Mouse (Mus musculus): ENCODE results near the gene Snx4.
"Not testable (repeated sequence)": the region's sequence is repeated elsewhere in the genome, so short reads cannot be mapped to it uniquely, and the experiment has no call there.

The Snx4 gene

DNA sequence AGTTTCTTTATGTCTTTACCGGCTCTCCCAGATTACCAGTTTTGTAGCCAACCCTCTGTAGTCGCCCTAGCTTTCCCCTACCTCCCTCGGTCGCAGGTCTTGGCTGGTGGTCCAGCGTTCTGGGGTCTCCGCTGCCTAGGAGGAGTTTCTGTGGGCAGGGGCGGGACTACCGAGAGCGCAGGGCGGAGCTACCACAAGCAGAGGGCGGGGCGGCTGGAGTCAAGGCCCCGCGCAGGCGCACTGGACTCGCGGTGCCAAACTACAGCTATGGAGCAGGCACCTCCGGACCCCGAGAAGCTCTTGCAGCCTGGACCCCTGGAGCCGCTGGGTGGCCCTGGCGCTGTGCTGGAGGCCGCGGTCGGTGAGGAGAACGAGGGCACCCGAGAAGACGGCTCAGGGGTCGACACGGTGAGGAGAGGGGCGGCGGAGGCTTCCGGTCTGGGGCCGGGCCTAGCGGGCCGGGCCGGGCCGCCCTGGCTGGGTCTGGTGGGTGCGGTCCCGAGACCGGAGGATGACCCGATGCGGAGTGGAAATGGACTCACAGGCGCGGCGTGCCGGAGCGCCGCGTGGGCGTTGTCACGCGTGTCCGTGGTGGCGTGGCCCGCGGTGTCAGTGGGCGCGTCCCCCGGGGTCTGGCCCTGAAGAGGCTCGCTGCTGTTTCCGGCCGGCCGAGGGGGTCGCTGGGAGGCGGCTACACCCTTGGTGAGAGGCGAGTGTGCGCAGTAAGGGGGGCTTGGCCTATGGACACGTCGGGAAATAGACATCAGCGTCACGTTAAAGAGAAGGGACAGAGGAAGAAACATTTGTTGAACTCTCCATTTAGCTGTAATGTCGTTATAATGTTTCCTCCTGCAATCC is at the start of gene Snx4:
Gene Snx4, plus strand, starts transcription at position 249 of the 858 bp plus-strand sequence.
- peak; percentile 96 for DNase-seq

DNA sequence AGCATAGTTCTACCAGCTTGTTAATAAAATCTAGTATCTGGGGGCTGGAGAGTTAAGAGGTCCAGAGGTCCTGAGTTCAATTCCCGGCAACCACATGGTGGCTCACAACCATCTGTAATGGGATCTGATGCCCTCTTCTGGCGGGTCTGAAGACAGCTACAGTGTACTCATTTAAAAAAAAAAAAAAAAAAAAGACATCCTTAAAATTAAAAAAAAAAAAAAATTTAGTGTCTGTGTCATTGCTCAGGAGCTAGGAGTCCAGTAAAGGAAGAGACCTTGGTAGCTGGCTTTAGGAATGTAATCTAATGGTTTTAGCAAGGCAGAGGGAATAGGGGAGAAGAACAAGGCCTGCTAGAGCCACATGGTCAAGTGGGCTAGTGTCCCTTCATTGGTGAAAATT is 40.4 kb upstream of the Snx4 start:
- no peak for DNase-seq

DNA sequence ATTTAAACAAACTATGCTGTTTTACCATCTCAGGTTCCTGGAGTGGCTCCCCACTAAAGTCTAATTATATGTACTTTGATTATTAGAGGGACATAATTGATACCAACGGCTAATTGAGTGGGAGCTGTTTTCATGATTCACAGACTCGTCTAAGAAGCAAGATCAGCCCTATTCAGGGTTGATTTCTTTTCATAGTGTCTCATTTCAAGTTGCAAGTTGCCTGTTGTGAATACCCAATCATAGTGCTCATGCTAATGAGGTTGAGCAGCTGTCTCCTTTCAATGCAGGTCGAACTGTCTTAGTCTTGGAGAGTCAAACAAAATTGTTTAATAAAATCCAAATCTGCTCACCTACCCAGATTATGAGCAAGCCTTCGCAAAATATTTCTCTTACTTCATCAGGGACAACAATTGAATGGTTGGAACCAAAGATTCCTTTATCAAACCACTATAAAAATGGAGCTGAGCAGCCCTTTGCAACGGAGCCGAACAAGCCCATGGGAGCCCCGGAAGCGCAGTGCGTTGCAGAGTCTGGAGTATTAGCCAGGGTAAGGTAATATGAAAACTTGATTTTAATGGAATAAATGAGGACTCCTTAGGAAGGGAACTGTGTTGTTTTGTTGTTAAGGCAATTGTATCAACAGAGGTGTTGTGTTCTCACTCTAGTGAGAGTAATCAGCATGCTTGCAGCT is 34.8 kb upstream of the Snx4 start:
- no peak for DNase-seq

DNA sequence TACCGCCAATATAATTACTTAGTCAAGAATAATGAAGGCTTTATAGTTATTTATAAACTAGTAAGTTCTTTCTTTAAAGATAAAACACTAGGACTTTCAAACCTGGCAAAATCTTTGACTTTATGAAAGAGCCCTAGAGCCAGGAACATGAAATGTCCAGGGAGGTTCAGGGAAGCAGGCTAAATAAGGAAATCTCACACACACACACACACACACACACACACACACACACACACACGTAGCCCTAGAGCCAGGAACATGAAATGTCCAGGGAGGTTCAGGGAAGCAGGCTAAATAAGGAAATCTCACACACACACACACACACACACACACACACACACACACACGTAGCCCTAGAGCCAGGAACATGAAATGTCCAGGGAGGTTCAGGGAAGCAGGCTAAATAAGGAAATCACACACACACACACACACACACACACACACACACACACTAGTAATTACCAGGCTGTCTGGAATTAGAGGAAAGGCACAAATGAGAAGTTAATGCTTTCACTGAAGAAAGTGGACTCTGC is 33.6 kb upstream of the Snx4 start:
- not testable (repeated sequence) for DNase-seq

DNA sequence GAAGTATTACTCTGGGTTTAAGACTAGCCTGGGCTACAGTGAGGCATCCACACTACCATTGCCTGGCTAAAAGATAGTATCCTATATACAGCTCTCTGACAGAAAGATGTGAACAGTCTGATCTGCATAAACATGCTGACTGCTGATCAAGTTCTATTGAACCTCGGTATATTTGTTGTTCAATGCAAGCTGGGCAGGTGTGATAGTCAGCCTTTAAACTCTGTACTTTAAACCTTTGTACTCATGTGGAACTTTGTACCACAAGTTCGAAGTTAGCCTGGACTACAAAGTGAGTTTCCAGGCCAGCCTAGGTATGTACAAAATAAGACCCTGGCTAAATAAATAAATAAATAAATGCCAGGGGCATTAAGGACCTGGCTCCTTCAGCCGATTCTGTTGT is 28.8 kb upstream of the Snx4 start:
- DNase-seq: no peak

DNA sequence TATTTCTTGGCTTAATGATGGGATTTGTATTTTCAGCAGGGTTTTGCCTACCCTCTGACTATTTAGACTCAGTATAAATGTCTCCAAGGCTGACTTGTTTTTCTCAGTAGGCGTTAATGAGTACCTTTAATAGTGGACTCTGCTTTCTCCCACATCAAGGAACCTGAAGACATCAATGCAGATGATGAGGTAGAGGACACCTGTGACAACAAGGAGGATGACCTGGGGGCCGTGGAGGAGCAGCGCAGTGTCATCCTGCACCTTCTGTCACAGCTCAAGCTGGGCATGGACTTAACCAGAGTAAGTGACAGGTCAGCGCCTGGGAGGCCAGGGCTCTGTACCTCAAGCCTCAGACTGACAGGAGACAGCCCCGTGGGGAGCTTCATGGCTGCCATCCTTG is 26.9 kb upstream of the Snx4 start:
- DNase-seq: no peak

DNA sequence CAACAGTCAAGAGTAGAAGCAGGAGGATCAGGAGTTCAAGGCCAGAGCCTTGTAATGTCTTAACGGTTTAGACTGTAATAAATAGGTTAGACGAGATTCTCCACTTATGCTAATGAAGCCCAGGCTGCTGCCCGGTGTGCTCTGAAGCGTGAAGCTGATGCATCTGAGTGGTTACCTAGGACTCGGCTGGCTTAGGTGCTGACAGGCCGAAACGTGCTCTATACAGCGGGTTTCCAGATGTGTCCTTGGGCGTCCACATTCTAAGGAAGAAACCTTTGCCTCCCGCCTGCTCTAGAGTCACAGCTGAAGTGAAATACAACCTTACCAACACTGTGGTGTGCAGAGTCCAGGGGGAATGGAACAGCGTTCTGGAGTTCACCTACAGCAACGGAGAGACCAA is 17.1 kb upstream of the Snx4 start:
- peak; percentile 52 for DNase-seq

DNA sequence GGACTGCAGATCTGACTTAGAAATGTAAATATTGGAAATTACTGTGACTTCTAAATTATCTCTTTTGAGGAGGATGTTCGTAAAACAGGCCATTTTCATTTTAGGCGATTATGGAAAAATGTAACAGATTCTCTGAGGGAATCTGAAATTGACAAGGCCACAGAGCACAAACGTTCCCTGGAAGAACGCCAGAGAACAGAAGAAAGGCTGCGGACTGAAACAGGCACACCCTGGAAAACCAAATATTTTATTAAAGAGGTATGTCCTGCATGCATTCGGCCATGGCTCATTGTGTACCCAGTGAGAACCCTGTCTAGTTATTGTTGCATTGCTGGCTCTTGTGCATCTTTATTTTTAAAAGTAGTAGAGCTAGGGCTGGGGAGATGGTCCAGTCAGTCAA is 15.1 kb upstream of the Snx4 start:
- no peak for DNase-seq

DNA sequence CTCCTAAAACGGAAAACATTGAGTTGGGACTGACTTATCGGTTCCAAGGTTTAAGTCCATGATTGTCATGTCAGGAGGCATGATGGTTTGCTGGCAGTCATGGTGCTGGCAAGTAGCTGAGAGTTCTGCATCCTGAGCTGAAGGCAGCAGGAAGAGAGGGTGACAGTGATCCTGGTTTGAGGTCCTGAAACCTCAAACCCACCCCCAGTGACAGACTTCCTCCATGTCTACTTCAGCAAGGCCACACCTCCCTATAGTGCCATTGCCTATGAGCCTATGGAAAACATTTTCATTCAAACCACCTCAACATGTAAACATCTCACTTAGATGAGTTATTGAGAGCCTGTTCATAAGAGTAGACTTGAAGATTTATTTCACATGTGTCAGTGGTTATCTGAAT is 11.9 kb upstream of the Snx4 start:
- DNase-seq: no peak

DNA sequence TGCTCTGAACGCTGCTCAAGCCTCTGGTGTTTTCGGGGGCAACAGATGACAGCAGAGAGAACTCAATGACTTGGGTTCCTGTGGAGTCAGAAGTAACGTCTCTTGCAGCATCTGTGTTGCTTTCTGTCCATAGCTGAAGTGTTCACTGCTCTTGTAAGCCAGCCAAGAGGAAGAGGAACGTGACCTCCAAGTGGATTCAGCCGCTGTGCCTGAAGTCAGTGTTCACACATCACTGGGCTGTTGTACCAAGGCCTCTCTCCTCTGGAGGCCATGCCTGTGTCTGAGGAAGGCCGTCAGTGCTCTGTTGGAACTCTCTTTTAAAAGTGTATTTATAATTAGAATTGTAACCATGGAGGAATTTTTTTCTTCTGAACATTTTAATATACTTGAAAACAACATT is 9.2 kb upstream of the Snx4 start:
- peak; percentile 67 for DNase-seq

DNA sequence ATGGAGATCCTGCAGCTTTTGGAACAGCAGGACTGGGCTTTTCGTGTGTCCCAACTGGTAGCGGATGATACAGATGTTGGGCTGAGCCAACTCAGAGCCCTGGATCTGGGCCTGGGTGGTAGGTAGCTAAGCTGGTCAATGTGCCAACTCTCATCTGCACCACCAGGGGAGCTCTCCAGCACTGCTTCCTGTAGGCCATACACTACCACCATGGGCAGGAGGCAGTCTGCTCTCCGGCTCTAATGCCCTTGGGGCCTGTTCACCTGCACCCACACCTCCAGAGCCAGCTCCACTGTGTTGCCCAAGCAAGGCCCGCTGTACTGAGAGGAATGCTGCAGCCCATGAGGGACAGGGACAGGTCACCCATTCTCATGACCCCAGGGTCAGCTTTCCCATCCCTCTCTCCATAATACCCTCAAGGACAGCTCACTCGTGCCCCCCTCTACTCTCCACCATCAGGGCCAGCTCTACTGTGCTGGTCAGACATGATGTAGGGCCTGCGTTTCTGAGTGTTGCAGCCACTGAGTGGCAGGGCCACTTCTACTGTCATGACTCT is 7.0 kb upstream of the Snx4 start:
- DNase-seq: no peak

DNA sequence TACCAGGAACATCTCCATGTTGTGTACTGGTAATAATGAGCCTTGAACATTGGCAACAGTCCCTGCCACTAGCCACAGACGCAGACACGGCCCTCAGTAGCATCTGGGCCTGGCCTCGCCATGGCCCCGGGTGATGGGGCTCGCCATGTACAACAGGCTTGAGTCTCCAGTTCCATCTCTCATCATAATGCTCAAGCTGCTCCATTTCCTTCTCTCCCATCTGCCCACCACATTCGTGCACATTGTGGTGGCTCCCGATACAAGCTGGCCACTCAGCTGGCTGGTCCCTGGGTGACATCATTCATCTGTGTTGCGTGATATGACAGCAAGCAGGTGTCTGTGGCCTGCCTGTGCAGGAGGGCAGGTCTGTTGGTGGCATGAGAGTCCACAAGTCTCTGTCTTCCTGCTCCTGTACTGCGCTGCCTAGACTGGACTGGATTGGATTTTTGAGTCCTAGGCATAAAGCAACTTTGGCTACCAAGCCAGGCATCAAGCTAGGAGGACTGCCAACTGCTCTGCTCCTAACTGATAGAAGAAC is 6.2 kb upstream of the Snx4 start:
- DNase-seq: no peak

DNA sequence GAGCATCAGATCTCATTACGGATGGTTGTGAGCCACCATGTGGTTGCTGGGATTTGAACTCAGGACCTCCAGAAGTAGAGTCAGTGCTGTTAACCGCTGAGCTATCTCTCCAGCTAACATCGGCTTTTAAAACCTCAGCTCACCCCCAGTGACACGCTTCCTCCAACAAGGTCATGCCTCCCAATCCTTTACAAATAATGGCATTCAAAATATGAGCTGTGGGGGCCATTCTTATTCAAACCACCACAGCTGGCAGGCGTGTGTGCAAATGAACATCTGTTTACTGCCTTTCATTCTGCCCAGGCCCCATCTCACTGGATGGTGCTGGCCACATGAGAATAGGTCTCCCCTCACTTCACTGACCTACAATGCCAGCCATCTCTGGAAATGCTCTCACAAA is 4.7 kb upstream of the Snx4 start:
- no peak for DNase-seq

DNA sequence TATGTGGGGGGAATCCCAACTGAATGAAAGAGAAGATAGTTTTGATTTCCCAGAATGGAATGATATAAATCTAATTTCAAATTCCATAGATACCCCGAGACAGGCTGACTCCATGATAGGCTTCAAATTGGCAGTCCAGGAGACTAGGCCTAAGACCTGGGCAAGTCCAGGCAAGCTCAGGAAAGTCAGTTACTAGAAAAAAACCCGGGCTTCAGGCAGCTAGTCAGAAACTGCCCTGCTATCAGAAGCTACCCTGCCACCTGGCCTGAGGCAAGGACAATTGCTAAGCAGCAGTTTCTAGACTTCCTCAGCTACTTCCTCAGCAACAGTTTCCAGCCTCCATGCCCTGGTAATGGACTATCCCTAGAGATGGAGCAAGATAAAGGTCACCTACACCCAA is 4.2 kb upstream of the Snx4 start:
- no peak for DNase-seq

DNA sequence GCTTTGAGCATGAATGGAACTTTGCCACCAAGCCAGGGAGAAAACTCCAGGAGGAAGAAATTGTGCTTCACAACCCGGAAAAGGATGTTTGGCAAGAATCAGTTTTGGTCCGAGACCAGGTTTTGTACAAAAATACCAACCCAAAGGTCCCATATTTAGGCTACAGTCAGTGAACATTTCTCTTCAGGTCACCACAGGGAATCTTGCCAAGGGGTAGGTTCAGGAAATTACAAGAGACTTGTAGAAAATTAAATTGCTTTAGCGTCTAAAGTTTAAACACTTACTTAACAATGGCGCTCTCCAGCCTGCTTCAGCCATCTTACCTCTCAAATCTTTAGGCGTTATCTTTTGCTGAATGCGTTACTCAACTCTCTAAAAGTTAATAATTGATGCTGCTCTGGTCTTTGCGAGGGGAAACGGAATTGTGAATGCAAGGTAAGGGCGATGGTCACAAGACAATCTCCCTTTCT is 556 bp upstream of the Snx4 start:
- DNase-seq: peak; percentile 47

DNA sequence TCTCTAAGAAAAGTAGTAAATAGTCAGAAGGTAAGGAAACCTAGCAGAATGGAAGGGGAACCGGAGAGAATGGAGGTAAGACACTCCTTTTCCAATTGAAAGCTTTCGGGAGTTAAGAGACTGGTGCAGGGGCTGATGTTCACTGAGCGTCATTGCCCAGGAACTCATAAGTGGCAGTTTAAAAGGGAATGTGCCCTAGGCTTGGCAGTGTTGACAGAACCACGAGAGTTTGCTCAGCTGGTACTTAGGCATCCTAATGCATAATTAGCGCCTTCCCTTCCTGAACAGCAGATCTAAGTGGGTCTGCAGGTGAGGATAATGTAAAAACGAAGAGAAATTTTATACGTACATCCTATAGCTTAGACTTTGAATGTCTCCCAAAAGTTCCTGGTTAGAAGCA is 4.4 kb downstream of the Snx4 start:
- no peak for DNase-seq

DNA sequence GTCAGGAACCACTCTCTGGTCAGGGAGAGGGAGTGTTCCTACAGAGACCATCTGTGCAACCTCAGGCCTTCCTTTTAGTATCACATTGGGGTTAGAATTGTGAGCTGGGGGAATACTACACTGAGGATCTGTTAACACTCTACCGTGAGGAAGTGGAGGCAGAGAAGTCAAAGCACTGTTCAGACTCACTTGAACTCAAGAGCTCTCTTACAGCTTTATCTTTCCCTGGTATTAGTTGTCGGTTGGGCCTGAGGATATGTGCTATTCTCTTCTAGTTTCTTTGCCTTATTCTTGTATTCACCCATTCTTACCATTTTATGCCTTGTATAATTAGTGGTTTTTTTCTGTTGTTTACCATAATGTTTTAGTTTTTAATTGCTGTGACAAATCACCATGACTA is 7.3 kb downstream of the Snx4 start:
- DNase-seq: no peak

DNA sequence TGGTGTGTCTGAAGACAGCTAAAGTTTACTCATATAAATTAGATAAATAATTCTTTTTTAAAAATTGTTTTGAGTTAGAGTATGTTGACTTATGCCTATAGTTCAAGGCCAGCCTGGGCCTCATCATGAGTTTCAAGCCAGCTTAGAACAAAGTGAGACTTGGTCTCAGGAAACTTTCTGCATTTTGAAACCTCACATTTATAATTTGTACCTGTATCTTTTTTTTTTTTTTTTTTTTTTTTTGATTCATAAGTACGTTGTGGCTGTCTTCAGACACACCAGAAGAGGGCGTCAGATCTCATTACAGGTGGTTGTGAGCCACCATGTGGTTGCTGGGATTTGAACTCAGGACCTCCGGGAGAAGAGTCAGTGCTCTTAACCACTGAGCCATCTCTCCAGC is 8.6 kb downstream of the Snx4 start:
- DNase-seq: no peak

DNA sequence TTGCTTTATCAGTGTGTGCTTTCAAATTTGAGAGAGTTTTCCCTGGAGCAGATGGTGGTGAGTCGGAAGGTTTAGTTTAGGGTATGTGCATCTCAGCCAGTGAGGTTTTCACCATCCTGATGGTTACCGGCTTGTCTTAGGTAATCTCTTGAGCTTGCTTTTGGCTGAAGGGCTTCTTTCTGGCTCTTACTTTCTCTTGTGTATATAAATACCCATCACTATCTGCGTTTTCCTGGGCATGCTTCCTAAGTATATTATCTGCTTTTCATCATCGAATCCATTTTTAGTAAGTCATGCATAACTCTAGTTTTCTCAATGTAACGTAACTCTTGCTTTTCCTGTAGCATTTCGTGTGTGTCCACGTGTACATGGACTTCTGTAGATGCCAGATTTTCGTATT is 9.6 kb downstream of the Snx4 start:
- no peak for DNase-seq

DNA sequence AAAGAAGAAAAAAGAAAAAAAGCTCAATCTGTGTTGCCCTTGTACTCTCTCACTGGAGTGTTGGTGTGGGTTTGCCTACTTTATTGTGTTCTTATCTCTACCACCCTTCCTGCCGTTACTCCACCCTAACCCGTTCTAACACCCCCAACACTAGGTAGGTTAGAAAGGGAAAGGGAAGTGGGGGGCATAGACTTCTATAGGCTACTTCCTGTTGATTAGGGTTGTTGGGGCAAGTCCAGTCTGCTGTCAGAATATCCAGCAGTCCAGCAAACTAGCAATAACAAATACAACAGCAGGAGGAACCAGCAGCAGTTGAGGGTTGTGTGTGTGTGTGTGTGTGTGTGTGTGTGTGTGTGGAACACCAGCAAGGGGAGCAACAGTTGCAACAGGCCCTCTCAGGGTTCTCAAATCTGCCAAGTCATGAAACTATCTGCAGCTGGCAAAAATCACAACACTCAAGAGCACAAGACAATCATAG is 10.4 kb downstream of the Snx4 start:
- DNase-seq: no peak

DNA sequence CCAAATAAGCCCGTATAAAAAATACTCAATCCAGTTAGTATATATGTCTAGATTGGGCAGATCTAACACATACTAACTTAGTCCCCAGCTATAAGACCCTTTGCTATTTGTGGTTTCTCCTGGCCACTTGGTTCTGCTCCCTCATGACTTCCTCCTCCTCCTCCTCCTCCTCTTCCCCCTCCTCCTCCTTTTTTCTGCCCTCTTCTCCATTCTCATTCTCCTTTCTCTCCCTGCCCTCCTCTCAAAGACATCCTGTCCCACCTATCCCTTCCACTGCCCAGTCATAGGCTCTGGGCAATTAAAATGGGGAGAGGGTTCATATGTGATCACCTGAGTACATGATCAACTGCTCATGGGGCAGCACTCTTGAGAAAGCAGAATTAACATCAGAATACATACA is 10.9 kb downstream of the Snx4 start:
- DNase-seq: no peak

DNA sequence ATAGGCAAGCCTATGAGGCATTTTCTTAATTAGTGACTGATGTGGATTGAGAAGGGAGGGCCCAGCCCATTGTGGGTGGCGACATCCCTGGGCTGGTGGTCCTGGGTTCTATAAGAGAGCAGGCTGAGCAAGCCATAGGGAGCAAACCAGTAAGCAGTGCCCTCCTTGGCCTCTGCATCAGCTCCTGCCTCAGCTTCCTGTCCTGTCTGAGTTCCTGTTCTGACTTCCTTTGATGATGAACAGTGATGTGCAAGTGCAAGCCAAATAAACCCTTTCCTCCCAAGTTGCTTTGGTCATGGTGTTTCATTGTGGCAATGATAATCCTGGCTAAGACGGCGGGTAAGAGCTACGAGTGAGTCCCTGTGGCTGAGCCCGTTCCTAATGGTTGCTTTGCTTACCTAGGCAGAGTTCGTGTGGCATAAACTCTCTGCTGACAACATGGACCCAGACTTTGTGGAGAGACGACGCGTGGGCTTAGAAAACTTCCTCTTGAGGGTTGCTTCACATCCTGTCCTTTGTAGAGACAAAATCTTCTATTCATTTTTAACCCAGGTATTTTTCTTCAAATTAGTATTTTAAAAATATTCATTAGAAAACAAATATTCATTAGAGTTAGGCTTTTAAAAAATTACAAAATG is 16.5 kb downstream of the Snx4 start:
- DNase-seq: no peak

DNA sequence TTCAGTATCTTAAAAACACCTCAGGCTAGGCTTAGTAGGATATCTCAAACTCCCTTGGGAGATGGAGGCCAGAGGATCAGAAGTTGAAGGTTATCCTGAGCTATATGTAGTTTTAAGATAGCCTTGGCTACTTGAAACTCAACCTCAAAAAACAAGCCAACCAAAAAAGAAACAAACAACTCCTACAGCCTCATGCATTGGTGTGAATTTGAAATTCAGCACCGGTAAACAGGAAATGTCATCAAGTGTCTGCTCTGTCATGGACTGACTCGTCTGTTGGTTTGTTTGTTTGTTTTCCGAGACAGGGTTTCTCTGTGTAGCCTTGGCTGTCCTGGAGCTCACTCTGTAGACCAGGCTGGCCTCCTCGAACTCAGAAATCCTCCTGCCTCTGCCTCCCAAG is 20.6 kb downstream of the Snx4 start:
- no peak for DNase-seq
